Mouse (Mus musculus) kidney, postnatal 0 days (tissue): Measurements from ENCODE around the gene Micu1. TPM values are rescaled to one million over a fixed set of nuclear protein-coding genes. Genes with fewer than 3 reads are reported as not detected.
A peak's percentile ranks its signal among the peaks of the same experiment; 100 is the strongest.

Source experiments
- ATAC-seq: fragments of 200-750 bp; cut with Nextera tagmentation; replicated peaks from 2 replicates; pipeline ENCODE4 v1.8.0; 2017; ENCODE audit warnings: low read depth, moderate number of reproducible peaks, moderate TSS enrichment, moderate library complexity; ENCODE audit not compliant: low FRiP score
- DNase-seq: peaks from one replicate; pipeline ENCODE4 v3.0.0-alpha.2; 2016; ENCODE audit warnings: low spot score
- H3K27ac ChIP-seq: fragments of 300-500 bp; sonication (generic); 2 replicates; pipeline ENCODE4 v1.5.1; 2014; ENCODE audit warnings: mild to moderate bottlenecking
- H3K27me3 ChIP-seq: fragments of 300-500 bp; sonication (generic); 2 replicates; pipeline ENCODE4 v1.6.1; 2014; ENCODE audit warnings: low read length, mixed read lengths; ENCODE audit not compliant: insufficient read depth
- H3K36me3 ChIP-seq: fragments of 300-500 bp; sonication (generic); 2 replicates; pipeline ENCODE4 v1.6.1; 2014; ENCODE audit warnings: low read length, mixed read lengths; ENCODE audit not compliant: insufficient read depth
- H3K4me1 ChIP-seq: fragments of 300-500 bp; sonication (generic); replicated peaks from 2 replicates; pipeline ENCODE4 v1.6.1; 2014; ENCODE audit warnings: antibody characterized with exemption, low read length, mixed read lengths; ENCODE audit not compliant: insufficient read depth
- H3K4me2 ChIP-seq: fragments of 300-500 bp; sonication (generic); 2 replicates; pipeline ENCODE4 v1.6.1; 2014; ENCODE audit warnings: mild to moderate bottlenecking, low read length, moderate library complexity, mixed read lengths
- H3K4me3 ChIP-seq: fragments of 300-500 bp; sonication (generic); replicated peaks from 2 replicates; pipeline ENCODE4 v1.5.1; 2014; ENCODE audit warnings: low read depth, low read length
- H3K9ac ChIP-seq: fragments of 300-500 bp; sonication (generic); 2 replicates; pipeline ENCODE4 v1.6.1; 2014; ENCODE audit warnings: low read depth, low read length
- H3K9me3 ChIP-seq: fragments of 300-500 bp; sonication (generic); replicated peaks from 2 replicates; pipeline ENCODE4 v1.6.1; 2016; ENCODE audit warnings: low read length, inconsistent platforms, mixed read lengths
- CTCF ChIP-seq: IDR thresholded peaks from 2 replicates; pipeline ENCODE4 v1.5.1; 2016; ENCODE audit warnings: antibody characterized with exemption, low read depth, mild to moderate bottlenecking, moderate library complexity
- WGBS: fragments of 180-500 bp; shearing (Covaris S2); extraction: QIAGEN DNeasy Blood & Tissue Kit; methylation state at CpG from one replicate; pipeline ENCODE4 v1.1.7; 2014; 5-methylcytosine and 5-hydroxymethylcytosine counted together
- polyA plus RNA-seq: library from polyadenylated mRNA; unstranded; fragments of >200 nt; fragmentation: Nextera tagmentation; extraction: Ambion mirVana; gene quantifications from 2 replicates; pipeline ENCODE4 v1.2.1, GENCODE M21; 2015

The Micu1 gene
- polyA plus RNA-seq, 1 experiment from 2014 or later = 60.9 TPM

GRCm38 (mm10) chr10:59857157-59857556 is 154.9 kb downstream of the Micu1 start:
- 0 out of 2 replicates have a peak, but pooled peaks have one; percentile 40 for ATAC-seq
- no peak overlapping the region for H3K9ac ChIP-seq
- H3K27me3 ChIP-seq = no peaks in the 10 kb centered on the region
- DNase-seq = no peak
- no peak for TF ChIP-seq CTCF
- no peak overlapping the region for H3K4me3 ChIP-seq
- H3K27ac ChIP-seq = no peak overlapping the region
- H3K9me3 ChIP-seq = no peaks in the 10 kb centered on the region
- H3K4me2 ChIP-seq = no peak overlapping the region
- 71% methylated on average over 5 of the region's 5 CpGs for WGBS
- H3K4me1 ChIP-seq = no peaks in the 10 kb centered on the region
- H3K36me3 ChIP-seq = no peaks in the 10 kb centered on the region

- WGBS = 68% methylated on average over 9 of the region's 9 CpGs
- no peaks in the 10 kb centered on the region for H3K36me3 ChIP-seq
- H3K27me3 ChIP-seq = no peaks in the 10 kb centered on the region
- H3K4me2 ChIP-seq = no peak overlapping the region
- 0 out of 2 replicates have a peak, but pooled peaks cover 6% of the 10 kb centered on the region for H3K4me1 ChIP-seq
- H3K9ac ChIP-seq = no peak overlapping the region
- DNase-seq = no peak
- H3K4me3 ChIP-seq = no peak overlapping the region
- H3K9me3 ChIP-seq = no peaks in the 10 kb centered on the region
- ATAC-seq = no peak
- no peak overlapping the region for H3K27ac ChIP-seq
- no peak for TF ChIP-seq CTCF
Measured at GRCm38 (mm10) chr10:59860684-59861083, 158.4 kb downstream of the Micu1 start.

- WGBS = 72% methylated on average over 10 of the region's 10 CpGs
- TF ChIP-seq CTCF = no peak
- Histone ChIP-seq H3K4me3 (no peak overlapping the region), H3K27me3 (no peaks in the 10 kb centered on the region), H3K27ac (no peak overlapping the region), H3K9me3 (no peaks in the 10 kb centered on the region), H3K4me1 (0 out of 2 replicates have a peak, but pooled peaks cover 6% of the 10 kb centered on the region), H3K36me3 (no peaks in the 10 kb centered on the region), H3K9ac (no peak overlapping the region), H3K4me2 (no peak overlapping the region)
- DNase-seq = no peak
- no peak for ATAC-seq
Measured at GRCm38 (mm10) chr10:59861201-59861600, 158.9 kb downstream of the Micu1 start.

GRCm38 (mm10) chr10:59862816-59863440 is 160.7 kb downstream of the Micu1 start:
- Histone ChIP-seq H3K9me3 (no peaks in the 10 kb centered on the region), H3K36me3 (no peaks in the 10 kb centered on the region), H3K4me3 (no peak overlapping the region), H3K9ac (no peak overlapping the region), H3K4me1 (0 out of 2 replicates have a peak, but pooled peaks cover 6% of the 10 kb centered on the region), H3K27me3 (no peaks in the 10 kb centered on the region), H3K27ac (no peak overlapping the region), H3K4me2 (no peak overlapping the region)
- 77% methylated on average over 6 of the region's 6 CpGs for WGBS
- TF ChIP-seq CTCF = no peak
- DNase-seq = no peak
- ATAC-seq = no peak

GRCm38 (mm10) chr10:59863620-59864019 is 161.3 kb downstream of the Micu1 start:
- no peaks in the 10 kb centered on the region for H3K27me3 ChIP-seq
- peak; percentile 24; the same call in 1 of the 2 replicates for TF ChIP-seq CTCF
- no peaks in the 10 kb centered on the region for H3K36me3 ChIP-seq
- H3K9ac ChIP-seq = no peak overlapping the region
- WGBS = 33% methylated on average over 4 of the region's 4 CpGs
- 0 out of 2 replicates have a peak, but pooled peaks cover 6% of the 10 kb centered on the region for H3K4me1 ChIP-seq
- ATAC-seq = no peak
- H3K27ac ChIP-seq = no peak overlapping the region
- peak; percentile 18 for DNase-seq
- no peak overlapping the region for H3K4me3 ChIP-seq
- H3K9me3 ChIP-seq = no peaks in the 10 kb centered on the region
- no peak overlapping the region for H3K4me2 ChIP-seq

GRCm38 (mm10) chr10:59864232-59864875 is 162.1 kb downstream of the Micu1 start:
- no peak overlapping the region for H3K9ac ChIP-seq
- 0 out of 2 replicates have a peak, but pooled peaks cover 6% of the 10 kb centered on the region for H3K4me1 ChIP-seq
- H3K4me2 ChIP-seq = no peak overlapping the region
- 65% methylated on average over 19 of the region's 19 CpGs for WGBS
- DNase-seq = no peak
- H3K9me3 ChIP-seq = no peaks in the 10 kb centered on the region
- H3K27me3 ChIP-seq = no peaks in the 10 kb centered on the region
- no peak for TF ChIP-seq CTCF
- no peak for ATAC-seq
- H3K36me3 ChIP-seq = no peaks in the 10 kb centered on the region
- H3K27ac ChIP-seq = no peak overlapping the region
- no peak overlapping the region for H3K4me3 ChIP-seq
